Mouse (Mus musculus) urinary bladder, adult 18-20 months (tissue): ENCODE data around the gene Gorasp1.
A peak's percentile ranks its signal among the peaks of the same experiment; 100 is the strongest.

Experiments
- DNase-seq, 2 experiments: peaks; one replicate each; pipeline ENCODE4 v3.0.0; 2022; ENCODE audit warnings: low spot score in 2 of 2, mixed read lengths in 2 of 2

Gorasp1 gene

DNA sequence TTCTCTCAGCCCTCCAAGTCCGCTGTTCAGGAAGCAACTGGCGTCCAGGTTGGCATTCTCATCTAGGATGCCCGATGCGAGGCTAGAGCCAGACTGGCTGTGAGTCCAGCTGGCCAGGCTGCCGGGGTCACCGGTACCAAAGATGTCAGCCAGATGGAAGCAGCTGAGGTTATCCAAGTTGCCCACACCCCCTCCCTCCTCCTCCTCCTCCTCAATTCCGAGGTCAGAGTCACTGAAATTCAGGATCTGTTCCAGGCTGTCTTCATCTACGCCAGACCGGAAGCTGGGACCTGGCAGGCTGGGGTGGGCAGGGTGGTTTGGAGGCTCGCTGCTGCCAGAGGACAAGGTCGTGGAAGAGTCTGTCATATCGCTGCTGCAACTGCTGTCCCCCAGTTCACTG, 35.2 kb upstream of the Gorasp1 start:
- DNase-seq: no peak

DNA sequence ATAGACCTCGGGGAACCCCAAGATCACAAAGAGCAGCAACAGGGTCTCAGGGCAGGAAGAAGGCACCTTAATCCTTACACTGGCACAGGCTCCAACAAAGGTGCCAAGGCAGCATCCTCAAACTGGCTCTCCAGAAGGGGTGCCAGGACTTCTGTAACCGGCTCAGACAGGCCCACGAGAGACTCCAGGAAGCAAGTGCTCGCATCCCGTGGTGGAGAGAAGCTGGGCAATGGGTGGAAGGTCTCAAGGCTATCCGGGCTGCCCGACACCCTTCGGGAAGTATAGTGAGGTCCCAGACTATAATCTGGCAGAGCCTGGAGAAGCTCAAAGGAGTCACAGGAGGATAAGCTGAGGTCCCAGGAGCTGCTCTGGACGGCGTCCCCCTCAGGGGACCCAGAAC, 34.8 kb upstream of the Gorasp1 start:
- DNase-seq: no peak

- DNase-seq: peak in 1 of 2 experiments; percentile 70
Measured at GRCm38 (mm10) chr9:119970763-119971656, 33.6 kb upstream of the Gorasp1 start.

DNA sequence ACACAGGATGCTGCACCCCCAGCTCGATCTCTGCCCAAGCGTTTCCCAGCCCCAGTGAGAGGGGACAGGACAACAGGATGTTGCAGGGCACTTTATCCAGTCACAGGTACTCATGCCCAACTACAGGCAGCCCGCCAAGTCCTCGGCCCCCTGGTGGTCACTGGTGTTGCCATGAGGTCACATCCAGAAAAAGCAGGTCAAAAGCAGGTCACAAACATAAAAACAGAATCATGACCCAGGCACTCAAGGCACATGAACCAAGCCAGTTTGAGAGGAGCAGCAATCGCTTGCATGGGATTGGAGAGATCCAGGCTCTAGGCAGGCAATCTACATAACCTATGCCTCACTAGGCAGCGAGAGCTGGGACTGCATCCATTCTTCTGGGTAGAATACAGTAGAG, 32.9 kb upstream of the Gorasp1 start:
- DNase-seq: peak; percentile 45 to 71

DNA sequence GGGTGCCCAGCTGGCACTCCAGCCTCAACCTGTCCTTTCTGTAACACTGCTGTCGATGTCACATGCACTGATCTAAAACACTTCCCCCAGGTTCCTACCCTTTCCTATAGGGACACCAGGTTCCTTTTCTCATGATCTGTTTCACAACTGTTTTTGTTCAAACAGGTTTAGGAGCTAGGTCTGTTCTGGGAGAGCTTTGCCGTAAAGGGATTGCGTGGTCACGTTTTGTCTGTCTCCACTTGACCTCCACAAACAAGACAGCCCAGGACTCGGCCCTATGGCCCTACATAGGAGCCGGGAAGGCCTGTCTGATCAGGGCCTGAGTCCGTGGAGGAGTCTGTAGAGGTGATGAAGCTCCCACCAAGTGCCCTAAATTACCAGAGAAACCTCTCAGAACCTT, 32.4 kb upstream of the Gorasp1 start:
- no peak for DNase-seq

DNA sequence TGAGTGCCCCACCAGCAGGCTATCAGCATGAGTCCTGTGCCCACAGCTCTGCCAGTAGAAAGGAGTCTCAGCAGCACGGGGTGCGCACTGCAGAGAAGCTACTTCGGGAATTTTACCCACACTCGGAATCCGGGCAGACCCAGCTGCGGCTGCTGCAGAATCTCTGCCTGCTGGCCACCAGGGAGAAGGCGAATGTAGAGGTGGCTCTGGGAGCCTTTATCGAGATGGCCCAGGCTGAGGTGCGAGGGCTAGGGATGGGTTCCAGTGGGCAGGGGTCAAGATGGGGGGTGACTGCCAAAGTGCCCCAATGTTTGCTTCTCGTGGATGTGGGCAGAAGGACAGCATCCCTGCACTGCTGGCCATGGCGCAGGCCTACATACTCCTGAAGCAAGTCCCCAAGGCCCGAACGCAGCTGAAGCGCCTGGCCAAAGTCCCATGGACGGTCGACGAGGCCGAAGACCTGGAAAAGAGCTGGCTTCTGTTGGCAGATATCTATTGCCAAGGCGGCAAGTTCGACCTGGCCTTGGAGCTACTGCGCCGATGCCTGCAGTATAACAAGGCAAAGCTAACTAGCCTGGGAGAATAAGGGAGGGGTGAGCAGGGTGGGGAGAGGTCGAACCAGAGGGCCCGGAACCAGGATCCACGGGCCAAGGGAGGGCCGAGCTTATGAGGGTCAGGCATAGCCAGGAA, 29.0 kb upstream of the Gorasp1 start:
- DNase-seq: no peak

DNA sequence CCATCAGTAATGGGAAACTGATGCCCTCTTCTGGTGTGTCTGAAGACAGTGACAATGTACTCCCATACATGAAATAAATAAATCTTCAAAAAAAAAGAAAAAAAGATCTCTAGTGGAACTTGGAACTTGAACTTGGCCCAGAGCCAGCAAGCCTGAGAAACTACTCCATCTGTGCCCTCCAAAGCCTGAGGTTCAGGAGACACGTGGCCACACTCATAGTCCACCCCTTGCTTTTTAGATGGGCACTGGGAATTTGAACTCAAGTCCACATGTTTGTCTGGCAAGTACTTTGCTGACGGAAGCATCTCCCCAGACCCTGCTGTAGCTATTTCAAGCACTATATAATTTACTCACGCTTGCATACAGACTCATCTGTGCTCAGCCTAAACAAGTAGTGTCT, 27.8 kb upstream of the Gorasp1 start:
- no peak for DNase-seq

- no peak for DNase-seq
Measured at GRCm38 (mm10) chr9:119964206-119964605, 26.8 kb upstream of the Gorasp1 start.

- peak; percentile 62 to 63 for DNase-seq
Measured at GRCm38 (mm10) chr9:119962987-119963667, 25.8 kb upstream of the Gorasp1 start.

DNA sequence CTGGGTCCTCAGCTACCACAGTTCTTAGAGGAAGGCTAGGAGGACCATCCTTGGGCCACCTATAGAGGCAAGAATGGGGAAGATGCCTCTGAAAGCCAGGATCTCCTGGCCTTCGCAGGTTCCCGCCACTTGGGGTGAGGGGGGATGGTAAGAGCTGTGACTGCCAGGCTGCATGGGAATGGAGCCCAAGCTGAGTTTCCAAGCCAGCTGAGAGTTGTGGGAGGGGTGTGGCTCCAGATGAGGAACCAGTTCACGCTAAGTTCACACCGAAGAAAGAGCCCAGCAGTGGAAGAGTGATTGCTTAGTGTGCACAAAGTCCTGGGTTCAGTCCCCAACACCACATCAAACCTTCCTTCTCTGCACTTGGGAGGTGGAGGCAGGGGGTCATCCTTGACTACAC, 24.9 kb upstream of the Gorasp1 start:
- no peak for DNase-seq

GRCm38 (mm10) chr9:119958835-119959234, 21.5 kb upstream of the Gorasp1 start:
- DNase-seq: no peak

- no peak for DNase-seq
Measured at GRCm38 (mm10) chr9:119951388-119951787, 14.0 kb upstream of the Gorasp1 start.

DNA sequence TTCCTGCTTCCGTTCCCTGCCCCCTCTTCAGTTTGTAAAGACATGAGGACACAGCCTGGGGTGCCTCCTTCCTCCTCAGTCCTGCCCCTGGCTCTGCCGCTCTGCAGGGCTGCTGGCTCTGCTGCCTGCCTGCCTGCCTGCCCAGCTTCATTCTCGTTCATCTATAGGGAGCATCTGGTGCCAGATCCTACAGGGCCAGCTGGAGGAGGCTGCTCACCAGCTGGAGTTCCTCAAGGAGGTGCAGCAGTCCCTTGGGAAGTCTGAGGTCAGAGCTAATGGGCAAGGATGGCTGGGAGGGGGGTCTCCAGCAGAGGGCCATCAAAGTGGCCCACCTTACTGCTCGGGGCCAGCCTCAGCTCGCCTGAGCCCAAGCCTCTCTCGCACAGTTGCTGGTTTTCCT, 13.1 kb upstream of the Gorasp1 start:
- DNase-seq: no peak

GRCm38 (mm10) chr9:119948804-119949203, 11.4 kb upstream of the Gorasp1 start:
- no peak for DNase-seq

GRCm38 (mm10) chr9:119945173-119945900, 8.0 kb upstream of the Gorasp1 start:
- DNase-seq: no peak

DNA sequence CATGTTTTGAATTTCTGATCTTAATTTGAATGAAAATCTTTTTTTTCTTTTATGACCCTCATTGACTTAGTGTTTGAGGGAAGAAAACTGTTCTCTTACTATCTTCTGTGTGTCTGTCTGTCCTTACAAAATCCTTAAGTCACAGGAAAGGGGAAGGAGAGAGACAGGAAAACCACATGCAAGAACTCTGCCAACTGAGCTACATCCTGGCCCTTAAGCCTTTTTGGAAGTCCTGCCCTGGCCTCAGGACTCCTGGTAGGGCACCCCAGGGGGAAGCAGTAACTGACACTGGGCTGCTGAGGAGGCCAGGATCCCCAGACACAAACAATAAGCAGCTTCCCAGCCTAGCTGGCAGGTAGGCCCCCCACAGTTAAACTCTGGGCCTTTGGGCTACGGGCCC, 6.0 kb upstream of the Gorasp1 start:
- no peak for DNase-seq

GRCm38 (mm10) chr9:119941861-119942260, 4.5 kb upstream of the Gorasp1 start:
- no peak for DNase-seq

- DNase-seq: no peak
Measured at GRCm38 (mm10) chr9:119941407-119941806, 4.0 kb upstream of the Gorasp1 start.

DNA sequence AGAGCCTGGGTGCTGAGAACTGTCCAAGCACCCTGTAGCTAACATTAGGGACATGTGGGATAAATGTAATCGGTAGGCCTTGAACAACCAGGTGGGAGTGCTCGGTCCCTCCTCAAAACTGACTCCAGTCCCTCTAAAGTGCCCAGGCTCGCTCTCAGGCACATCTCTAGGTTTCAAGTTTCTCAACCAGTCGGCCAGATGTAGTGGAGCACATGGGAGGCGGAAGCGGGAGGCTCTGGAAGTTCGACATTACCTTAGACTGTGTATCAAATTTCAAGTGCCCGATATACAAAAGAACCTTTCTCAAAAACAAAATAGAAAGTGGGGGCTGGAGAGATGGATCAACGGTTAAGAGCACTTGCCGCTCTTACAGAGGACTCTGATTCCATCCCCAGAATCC, 2.3 kb upstream of the Gorasp1 start:
- DNase-seq: no peak

DNA sequence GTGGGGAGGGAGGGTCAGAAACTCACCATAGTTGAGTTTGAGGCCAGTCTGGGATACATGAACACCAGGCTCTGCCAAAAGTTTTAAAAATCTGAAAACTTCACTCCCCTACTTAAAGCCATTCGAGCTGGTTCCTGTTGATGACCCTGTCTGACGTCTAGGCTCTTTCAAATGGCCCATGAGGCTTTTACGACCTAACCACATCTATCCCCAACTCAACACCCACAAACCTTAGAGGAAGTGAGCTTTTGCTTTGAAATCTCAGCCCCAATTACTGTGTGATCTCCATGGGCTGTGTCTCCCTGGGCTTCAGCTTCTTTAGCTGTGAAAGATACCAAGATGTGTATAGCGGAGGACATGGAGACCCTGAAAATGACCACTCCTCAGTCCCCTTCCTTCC, 1.1 kb upstream of the Gorasp1 start:
- no peak for DNase-seq

- DNase-seq: no peak
Measured at GRCm38 (mm10) chr9:119933675-119934074, 3.7 kb downstream of the Gorasp1 start.

DNA sequence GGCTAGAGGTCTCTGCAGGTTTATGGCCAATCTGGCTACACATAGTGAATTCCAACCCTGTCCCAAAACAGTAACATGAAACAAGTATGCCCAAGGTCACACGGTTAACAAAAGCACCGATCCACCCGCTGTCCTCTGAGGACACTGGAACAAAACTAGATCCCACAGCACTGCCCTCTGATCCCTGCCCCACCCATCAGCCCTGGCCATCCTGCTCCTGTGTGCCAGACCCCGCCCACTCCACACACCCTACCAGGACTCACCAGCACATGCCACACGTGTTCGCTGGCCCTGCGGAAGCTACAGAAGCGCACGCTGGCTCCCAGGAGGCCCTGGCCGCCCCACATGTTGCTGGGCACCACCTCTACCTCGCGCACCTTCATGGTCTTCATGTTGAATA, 5.0 kb downstream of the Gorasp1 start:
- peak; percentile 45 to 56 for DNase-seq
